Mouse (Mus musculus): ENCODE results near the gene Fgfr2. TPM values are rescaled to one million over a fixed set of nuclear protein-coding genes. Genes with fewer than 3 reads are reported as not detected.

Fgfr2 gene
- polyA plus RNA-seq, 1 experiment from 2014 or later: 99.3 TPM

GRCm38 (mm10) chr7:132976079-132976478 lies 147.1 kb downstream of the Fgfr2 start:
- DNase-seq (ENCODE audit: low spot score): no peak

GRCm38 (mm10) chr7:132972079-132972478 lies 151.1 kb downstream of the Fgfr2 start:
- peaks cover 53% of the 10 kb centered on the region for H3K36me3 ChIP-seq
- no peak overlapping the region for H3K4me3 ChIP-seq
- no peaks in the 10 kb centered on the region for H3K4me1 ChIP-seq
- H3K9me3 ChIP-seq (replicated peaks): no peaks in the 10 kb centered on the region
- no peaks in the 10 kb centered on the region for H3K27me3 ChIP-seq (ENCODE audit: low read depth, poor library complexity, severe bottlenecking)
- DNase-seq (ENCODE audit: low spot score): no peak
- no peak overlapping the region for H3K27ac ChIP-seq (replicated peaks)
- WGBS: 92% methylated on average over 2 of the region's 2 CpGs

More at GRCm38 (mm10) chr7:132976079-132976478, 147.1 kb downstream of the Fgfr2 start:
- Histone ChIP-seq H3K9me3 (replicated peaks) (no peaks in the 10 kb centered on the region), H3K4me1 (no peaks in the 10 kb centered on the region), H3K27me3 (ENCODE audit: low read depth, poor library complexity, severe bottlenecking) (no peaks in the 10 kb centered on the region), H3K27ac (replicated peaks) (no peak overlapping the region), H3K4me3 (no peak overlapping the region), H3K36me3 (peaks cover 68% of the 10 kb centered on the region)
- 96% methylated on average over 2 of the region's 2 CpGs for WGBS

DNA sequence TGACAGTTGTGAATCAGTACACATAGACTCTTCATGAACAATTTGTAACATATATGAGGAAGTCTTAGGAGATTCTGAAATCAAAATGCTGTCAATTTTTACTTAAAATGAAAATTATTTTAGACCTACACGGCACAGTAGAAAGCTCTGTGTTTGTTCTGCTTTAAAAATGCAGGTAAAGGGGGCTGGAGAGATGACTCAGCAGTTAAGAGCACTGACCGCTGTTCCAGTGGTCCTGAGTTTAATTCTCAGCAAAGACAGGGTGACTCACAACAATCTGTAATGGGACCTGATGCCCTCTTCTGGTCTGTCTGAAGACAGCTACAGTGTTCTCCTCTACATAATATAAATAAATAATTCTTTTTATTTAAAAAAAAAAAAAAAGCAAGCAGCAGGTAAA lies 157.4 kb downstream of the Fgfr2 start:
- Histone ChIP-seq H3K36me3 (peaks cover 15% of the 10 kb centered on the region; the same call in 1 of the 2 replicates), H3K4me3 (no peak overlapping the region), H3K27me3 (ENCODE audit: low read depth, poor library complexity, severe bottlenecking) (no peaks in the 10 kb centered on the region), H3K4me1 (no peaks in the 10 kb centered on the region), H3K9me3 (replicated peaks) (no peaks in the 10 kb centered on the region), H3K27ac (replicated peaks) (no peak overlapping the region)
- WGBS: 88% methylated on average over 2 of the region's 2 CpGs
- DNase-seq (ENCODE audit: low spot score): no peak

GRCm38 (mm10) chr7:132964395-132964794 lies 158.8 kb downstream of the Fgfr2 start:
- WGBS: 86% methylated on average over 3 of the region's 3 CpGs
- no peak overlapping the region for H3K27ac ChIP-seq (replicated peaks)
- no peak overlapping the region for H3K4me3 ChIP-seq
- H3K36me3 ChIP-seq: peaks cover 9% of the 10 kb centered on the region; the same call in 1 of the 2 replicates
- no peak for DNase-seq (ENCODE audit: low spot score)
- no peaks in the 10 kb centered on the region for H3K27me3 ChIP-seq (ENCODE audit: low read depth, poor library complexity, severe bottlenecking)
- H3K4me1 ChIP-seq: no peaks in the 10 kb centered on the region
- H3K9me3 ChIP-seq (replicated peaks): no peaks in the 10 kb centered on the region

GRCm38 (mm10) chr7:132950613-132951012 lies 172.5 kb downstream of the Fgfr2 start:
- DNase-seq (ENCODE audit: low spot score): no peak
- 97% methylated on average over 3 of the region's 3 CpGs for WGBS
- Histone ChIP-seq H3K4me1 (no peaks in the 10 kb centered on the region), H3K27ac (replicated peaks) (no peak overlapping the region), H3K36me3 (no peaks in the 10 kb centered on the region), H3K4me3 (no peak overlapping the region), H3K27me3 (ENCODE audit: low read depth, poor library complexity, severe bottlenecking) (no peaks in the 10 kb centered on the region), H3K9me3 (replicated peaks) (no peaks in the 10 kb centered on the region)

- H3K4me3 ChIP-seq: no peak overlapping the region
- H3K27me3 ChIP-seq (ENCODE audit: low read depth, poor library complexity, severe bottlenecking): no peaks in the 10 kb centered on the region
- H3K36me3 ChIP-seq: no peaks in the 10 kb centered on the region
- H3K27ac ChIP-seq (replicated peaks): no peak overlapping the region
- no peaks in the 10 kb centered on the region for H3K4me1 ChIP-seq
- DNase-seq (ENCODE audit: low spot score): no peak
- H3K9me3 ChIP-seq (replicated peaks): no peaks in the 10 kb centered on the region
- WGBS: 94% methylated on average over 4 of the region's 4 CpGs
Measured at GRCm38 (mm10) chr7:132949968-132950367, 173.2 kb downstream of the Fgfr2 start.

DNA sequence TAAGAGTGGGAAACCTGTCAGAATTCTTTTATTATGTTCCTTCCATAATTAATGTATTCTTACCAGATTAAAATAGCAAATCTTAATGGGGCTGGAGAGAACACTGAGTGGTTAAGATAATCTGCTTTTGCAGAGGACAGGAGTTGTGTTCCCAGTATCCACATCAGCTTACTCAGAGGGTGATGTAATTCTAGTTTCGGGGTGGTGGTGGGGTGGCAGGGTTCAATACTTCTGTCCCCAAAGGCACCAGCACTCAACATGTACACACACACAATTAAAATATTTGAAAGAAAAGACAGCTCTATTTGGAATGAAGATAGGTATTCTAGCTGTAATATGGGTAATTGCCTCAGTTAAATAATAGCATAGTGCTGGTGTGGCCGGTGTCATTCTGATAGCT lies 182.6 kb downstream of the Fgfr2 start:
- Histone ChIP-seq H3K9me3 (replicated peaks) (no peaks in the 10 kb centered on the region), H3K36me3 (no peaks in the 10 kb centered on the region), H3K4me3 (no peak overlapping the region), H3K27ac (replicated peaks) (no peak overlapping the region), H3K4me1 (no peaks in the 10 kb centered on the region), H3K27me3 (ENCODE audit: low read depth, poor library complexity, severe bottlenecking) (no peaks in the 10 kb centered on the region)
- WGBS: 89% methylated on average over 2 of the region's 2 CpGs
- no peak for DNase-seq (ENCODE audit: low spot score)

DNA sequence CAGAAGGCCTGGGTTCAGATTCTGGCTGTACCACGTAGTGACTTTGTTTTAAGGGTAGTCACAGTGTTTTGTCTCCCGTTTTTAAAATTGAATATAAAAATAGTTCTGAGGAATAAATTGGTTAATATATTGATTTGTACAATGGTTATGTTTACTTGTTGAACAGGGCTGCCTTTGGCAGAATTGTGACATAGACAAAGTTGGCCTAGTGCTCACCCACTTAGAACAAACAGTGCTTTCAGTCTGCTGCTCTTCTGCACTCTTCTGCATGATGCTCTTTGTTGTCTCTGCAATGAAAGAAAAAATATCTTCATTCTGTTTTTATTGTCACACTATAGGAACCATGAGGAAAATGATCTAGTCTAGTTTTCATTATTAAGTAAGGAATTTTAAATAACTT lies 184.0 kb downstream of the Fgfr2 start:
- Histone ChIP-seq H3K9me3 (replicated peaks) (no peaks in the 10 kb centered on the region), H3K27me3 (ENCODE audit: low read depth, poor library complexity, severe bottlenecking) (no peaks in the 10 kb centered on the region), H3K36me3 (no peaks in the 10 kb centered on the region), H3K4me3 (no peak overlapping the region), H3K4me1 (no peaks in the 10 kb centered on the region), H3K27ac (replicated peaks) (no peak overlapping the region)
- no peak for DNase-seq (ENCODE audit: low spot score)
- WGBS: 85% methylated on average over 2 of the region's 2 CpGs

DNA sequence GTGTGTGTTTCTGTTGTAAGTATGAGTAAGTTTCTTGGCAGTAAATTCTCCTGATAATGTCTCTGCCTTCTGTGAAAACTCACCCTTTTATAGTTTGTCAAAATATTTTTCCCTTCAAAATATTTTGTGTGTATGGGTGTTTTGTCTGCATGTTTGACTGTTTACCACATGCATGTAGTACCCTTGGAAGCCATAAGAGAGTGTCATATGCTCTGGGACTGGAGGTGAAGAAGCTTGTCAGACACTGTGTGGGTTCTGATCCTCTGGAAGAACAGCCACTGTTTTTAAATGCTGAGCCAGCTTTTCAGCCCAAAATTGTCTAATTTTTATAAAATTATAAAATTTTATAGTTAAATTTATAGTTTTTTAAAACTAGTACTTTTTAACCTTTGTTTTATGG lies 188.4 kb downstream of the Fgfr2 start:
- Histone ChIP-seq H3K36me3 (no peaks in the 10 kb centered on the region), H3K4me3 (no peak overlapping the region), H3K4me1 (peaks cover 22% of the 10 kb centered on the region), H3K27ac (replicated peaks) (no peak overlapping the region), H3K9me3 (replicated peaks) (no peaks in the 10 kb centered on the region), H3K27me3 (ENCODE audit: low read depth, poor library complexity, severe bottlenecking) (no peaks in the 10 kb centered on the region)
- no peak for DNase-seq (ENCODE audit: low spot score)

DNA sequence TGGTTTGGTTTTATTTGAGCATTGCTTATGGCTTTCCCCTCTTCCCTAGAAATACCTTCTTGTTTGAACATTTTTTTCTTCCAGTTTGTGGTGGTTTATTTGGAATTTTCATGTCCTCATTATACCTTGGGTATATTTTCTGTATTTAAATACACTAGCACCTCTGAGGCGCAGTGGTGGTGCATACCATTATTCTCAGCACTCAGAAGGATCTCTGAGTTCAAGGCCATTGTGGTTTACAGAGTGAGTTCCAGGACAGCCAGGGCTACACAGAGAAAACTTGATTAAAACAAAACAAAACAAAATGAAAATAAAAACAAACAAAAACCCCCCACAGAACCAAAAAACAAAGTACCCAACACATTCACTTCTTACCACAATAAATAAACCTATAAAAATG lies 189.8 kb downstream of the Fgfr2 start:
- Histone ChIP-seq H3K4me3 (no peak overlapping the region), H3K27me3 (ENCODE audit: low read depth, poor library complexity, severe bottlenecking) (no peaks in the 10 kb centered on the region), H3K4me1 (peaks cover 22% of the 10 kb centered on the region), H3K27ac (replicated peaks) (no peak overlapping the region), H3K9me3 (replicated peaks) (no peaks in the 10 kb centered on the region), H3K36me3 (no peaks in the 10 kb centered on the region)
- no peak for DNase-seq (ENCODE audit: low spot score)
- 87% methylated on average over 1 of the region's 1 CpGs for WGBS

- Histone ChIP-seq H3K27me3 (ENCODE audit: low read depth, poor library complexity, severe bottlenecking) (no peaks in the 10 kb centered on the region), H3K4me1 (peaks cover 22% of the 10 kb centered on the region), H3K36me3 (no peaks in the 10 kb centered on the region), H3K9me3 (replicated peaks) (no peaks in the 10 kb centered on the region), H3K27ac (replicated peaks) (peak overlapping the region; percentile 97), H3K4me3 (peak overlapping the region; percentile 95)
- WGBS: under 1% methylated on average over 29 of the region's 55 CpGs
- peak; percentile 62 for DNase-seq (ENCODE audit: low spot score)
Measured at GRCm38 (mm10) chr7:132931560-132932351, 191.4 kb downstream of the Fgfr2 start.

DNA sequence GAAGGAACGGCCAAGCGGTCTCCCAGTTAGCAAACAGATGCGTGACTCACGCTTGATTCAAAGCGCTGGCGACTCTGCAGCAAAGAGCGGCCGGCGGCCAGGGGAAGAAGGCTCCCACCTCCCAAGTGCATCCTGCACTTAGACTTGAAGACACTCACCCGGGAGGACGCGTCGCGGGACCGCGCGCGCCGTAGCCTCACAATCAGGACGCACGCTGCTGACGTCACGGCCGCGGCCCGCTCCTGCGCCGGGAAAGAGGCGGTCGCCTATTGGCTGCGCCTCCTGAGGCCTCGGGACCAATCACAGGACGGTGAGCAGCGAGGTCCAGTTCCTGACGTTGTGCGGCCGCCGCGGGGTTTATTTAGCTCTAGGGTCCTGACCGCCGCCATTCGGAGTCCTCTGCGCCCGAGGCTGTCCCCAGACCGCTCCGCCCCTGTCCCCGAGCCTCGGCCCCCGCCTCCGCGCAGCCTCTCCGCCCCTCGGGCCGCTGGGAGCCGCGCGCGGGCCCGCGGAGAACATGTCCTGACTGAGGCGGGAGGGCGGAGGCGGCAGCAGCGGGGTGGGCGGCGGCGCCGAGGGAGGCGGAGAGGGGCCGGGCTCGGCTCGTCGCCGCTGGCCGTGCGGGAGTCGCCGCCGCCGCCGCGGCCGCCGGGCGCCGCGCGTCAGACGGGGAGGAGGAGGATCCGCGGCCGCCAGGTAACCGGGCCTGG lies 192.1 kb downstream of the Fgfr2 start, which contains the start of gene Zranb1:
TSS of gene Zranb1 (plus strand) at position 293 of the 710 bp plus-strand sequence.
- H3K4me3 ChIP-seq: peak within 1 kb of the TSS; percentile 95
- no peaks in the 10 kb centered on the region for H3K27me3 ChIP-seq (ENCODE audit: low read depth, poor library complexity, severe bottlenecking)
- no peaks in the 10 kb centered on the region for H3K9me3 ChIP-seq (replicated peaks)
- peaks cover 22% of the 10 kb centered on the region for H3K4me1 ChIP-seq
- H3K36me3 ChIP-seq: no peaks in the 10 kb centered on the region
- WGBS: under 1% methylated on average over 84 of the region's 93 CpGs
- DNase-seq (ENCODE audit: low spot score): peak; percentile 98
- H3K27ac ChIP-seq (replicated peaks): peak within 1 kb of the TSS; percentile 97

DNA sequence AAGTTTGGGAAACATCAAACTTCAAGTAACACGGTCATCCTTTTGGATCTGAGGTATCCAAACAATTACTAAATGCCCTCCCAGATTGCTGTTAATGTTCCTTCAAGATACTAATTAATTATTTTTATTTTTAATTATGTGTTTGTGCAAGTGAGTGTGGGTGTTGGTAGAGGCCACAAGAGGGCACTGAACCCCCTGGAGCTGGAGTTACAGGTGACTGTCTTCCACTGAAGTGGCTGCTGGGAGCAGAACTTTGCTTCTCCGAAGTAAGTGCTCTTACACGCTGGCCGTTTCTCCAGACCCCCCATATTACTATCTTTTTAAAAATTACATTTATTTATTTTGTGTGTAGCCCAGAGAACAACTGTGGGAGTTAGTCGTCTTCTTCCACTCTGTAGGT lies 193.1 kb downstream of the Fgfr2 start:
- H3K27ac ChIP-seq (replicated peaks): peak overlapping the region; percentile 97
- peak overlapping the region; percentile 95 for H3K4me3 ChIP-seq
- 81% methylated on average over 5 of the region's 5 CpGs for WGBS
- H3K4me1 ChIP-seq: peaks cover 22% of the 10 kb centered on the region
- no peak for DNase-seq (ENCODE audit: low spot score)
- no peaks in the 10 kb centered on the region for H3K36me3 ChIP-seq
- no peaks in the 10 kb centered on the region for H3K27me3 ChIP-seq (ENCODE audit: low read depth, poor library complexity, severe bottlenecking)
- no peaks in the 10 kb centered on the region for H3K9me3 ChIP-seq (replicated peaks)
